Mouse (Mus musculus) kidney, postnatal 4 days (tissue): ENCODE data around the gene Lsamp.
"Not testable (repeated sequence)": the region's sequence is repeated elsewhere in the genome, so short reads cannot be mapped to it uniquely, and the experiment has no call there.

Source experiments
- DNase-seq, 2 experiments: peaks; one replicate each; pipeline ENCODE4 v3.0.0; 2021; ENCODE audit warnings: mixed read lengths in 2 of 2

The Lsamp gene

GRCm38 (mm10) chr16:40509146-40510030, 525.2 kb downstream of the Lsamp start:
- no peak for DNase-seq

GRCm38 (mm10) chr16:40536754-40537153, 552.6 kb downstream of the Lsamp start:
- DNase-seq = no peak

GRCm38 (mm10) chr16:40549663-40550062, 565.5 kb downstream of the Lsamp start:
- DNase-seq = no peak

- DNase-seq = no peak
These were observed 571.4 kb downstream of the Lsamp start for GRCm38 (mm10) chr16:40555608-40556007.

GRCm38 (mm10) chr16:40557680-40558249, 573.6 kb downstream of the Lsamp start:
- DNase-seq = no peak

GRCm38 (mm10) chr16:40567431-40567941, 583.3 kb downstream of the Lsamp start:
- no peak for DNase-seq

- no peak for DNase-seq
These were observed 588.1 kb downstream of the Lsamp start for GRCm38 (mm10) chr16:40572085-40572745.

- no peak for DNase-seq
These were observed 597.9 kb downstream of the Lsamp start for GRCm38 (mm10) chr16:40582076-40582475.

- DNase-seq = no peak
These were observed 609.0 kb downstream of the Lsamp start for GRCm38 (mm10) chr16:40593161-40593560.

GRCm38 (mm10) chr16:40601431-40602387, 617.5 kb downstream of the Lsamp start:
- DNase-seq = no peak

GRCm38 (mm10) chr16:40607509-40607908, 623.3 kb downstream of the Lsamp start:
- DNase-seq = no peak

- not testable (repeated sequence) for DNase-seq
These were observed 632.5 kb downstream of the Lsamp start for GRCm38 (mm10) chr16:40616697-40617096.

GRCm38 (mm10) chr16:40621086-40621485, 636.9 kb downstream of the Lsamp start:
- DNase-seq = not testable (repeated sequence)

GRCm38 (mm10) chr16:40627159-40627558, 643.0 kb downstream of the Lsamp start:
- no peak for DNase-seq

- DNase-seq = no peak
These were observed 655.6 kb downstream of the Lsamp start for GRCm38 (mm10) chr16:40639621-40640371.

GRCm38 (mm10) chr16:40652800-40653199, 668.6 kb downstream of the Lsamp start:
- no peak for DNase-seq

- DNase-seq = no peak
These were observed 669.3 kb downstream of the Lsamp start for GRCm38 (mm10) chr16:40653508-40653907.

GRCm38 (mm10) chr16:40656347-40656746, 672.2 kb downstream of the Lsamp start:
- no peak for DNase-seq

GRCm38 (mm10) chr16:40656871-40657270, 672.7 kb downstream of the Lsamp start:
- no peak for DNase-seq

GRCm38 (mm10) chr16:40685531-40685930, 701.4 kb downstream of the Lsamp start:
- DNase-seq = no peak

GRCm38 (mm10) chr16:40692292-40692691, 708.1 kb downstream of the Lsamp start:
- DNase-seq = no peak
